Mouse (Mus musculus) brown adipose tissue, adult 24 weeks (tissue): ENCODE results near the gene Pif1. TPM values are rescaled to one million over a fixed set of nuclear protein-coding genes. Genes with fewer than 3 reads are reported as not detected.
A peak's percentile ranks its signal among the peaks of the same experiment; 100 is the strongest.

Source experiments
- H3K27ac ChIP-seq: fragments of 200-500 bp; replicated peaks from 2 replicates; pipeline ENCODE4 v1.5.1; 2012; ENCODE audit warnings: low read depth, mild to moderate bottlenecking, low read length
- H3K4me1 ChIP-seq: fragments of 200-500 bp; 2 replicates; pipeline ENCODE4 v1.6.1; 2012; ENCODE audit warnings: low read length, mixed read lengths; ENCODE audit not compliant: control insufficient read depth, insufficient read depth, insufficient read length
- H3K4me3 ChIP-seq: fragments of 200-500 bp; 2 replicates; pipeline ENCODE4 v1.5.1; 2012; ENCODE audit warnings: low read depth, mild to moderate bottlenecking, low read length, moderate library complexity; ENCODE audit not compliant: insufficient read depth
- polyA plus RNA-seq: library from polyadenylated mRNA; stranded (reverse); fragments of >200 nt; gene quantifications from 2 replicates; pipeline ENCODE4 v1.2.4, GENCODE M21; 2012; ENCODE audit not compliant: missing spikeins, insufficient read depth, insufficient read length

Pif1 gene
- polyA plus RNA-seq, 1 experiment, result not detected

DNA sequence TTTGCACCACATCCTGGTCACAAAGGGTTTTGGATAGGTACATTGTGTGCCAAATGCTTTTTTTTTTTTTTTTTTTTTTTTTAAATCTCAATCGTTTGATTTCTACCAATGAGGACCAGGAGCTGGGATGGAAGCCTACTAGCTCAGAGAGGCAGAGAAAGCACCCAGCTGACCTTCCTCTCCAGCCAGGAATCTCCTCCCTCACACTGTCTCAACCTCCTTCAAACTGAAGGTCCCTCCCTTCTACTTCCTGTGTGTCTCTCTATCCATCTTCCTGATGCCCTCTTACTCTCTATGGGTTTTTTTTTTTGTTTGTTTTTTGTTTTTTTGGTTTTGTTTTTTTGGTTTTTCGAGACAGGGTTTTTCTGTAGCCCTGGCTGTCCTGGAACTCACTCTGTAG is 14.0 kb downstream of the Pif1 start:
- Histone ChIP-seq H3K27ac (no peak overlapping the region), H3K4me3 (no peak overlapping the region), H3K4me1 (no peaks in the 10 kb centered on the region)

DNA sequence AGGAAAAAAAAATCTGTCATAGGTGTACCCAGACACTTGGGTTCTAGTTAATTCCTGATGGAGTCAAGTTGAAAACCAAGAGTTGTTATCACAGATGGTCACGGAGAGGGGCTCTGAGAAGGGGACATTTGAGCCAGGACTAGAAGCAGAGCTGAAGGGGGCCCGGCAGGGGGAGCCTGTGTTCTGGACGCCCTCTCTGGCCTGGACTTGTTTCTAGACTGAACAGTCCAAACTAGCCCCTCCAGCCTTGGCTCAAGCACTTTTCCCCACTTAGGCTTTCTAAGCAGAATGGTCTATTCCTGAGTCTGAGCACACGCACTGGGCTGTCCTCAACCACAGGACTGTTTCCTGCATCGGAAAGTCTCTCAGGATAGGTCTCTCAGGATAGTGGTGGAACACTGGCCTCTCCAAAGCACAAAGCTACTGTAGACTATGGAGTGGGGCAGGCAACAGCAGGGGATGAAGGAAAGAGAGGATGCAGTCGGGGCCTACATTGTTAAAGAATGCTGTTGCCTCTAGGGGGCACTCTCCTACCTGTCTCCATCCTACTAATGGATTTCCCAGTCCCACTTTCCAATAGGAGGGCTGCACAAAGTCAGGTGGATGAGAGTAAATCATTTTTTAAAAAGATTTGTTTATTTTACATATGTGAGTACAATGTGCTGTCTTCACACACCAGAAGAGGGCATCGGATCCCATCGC is 16.6 kb downstream of the Pif1 start:
- Histone ChIP-seq H3K4me3 (no peak overlapping the region), H3K27ac (no peak overlapping the region), H3K4me1 (no peaks in the 10 kb centered on the region)

DNA sequence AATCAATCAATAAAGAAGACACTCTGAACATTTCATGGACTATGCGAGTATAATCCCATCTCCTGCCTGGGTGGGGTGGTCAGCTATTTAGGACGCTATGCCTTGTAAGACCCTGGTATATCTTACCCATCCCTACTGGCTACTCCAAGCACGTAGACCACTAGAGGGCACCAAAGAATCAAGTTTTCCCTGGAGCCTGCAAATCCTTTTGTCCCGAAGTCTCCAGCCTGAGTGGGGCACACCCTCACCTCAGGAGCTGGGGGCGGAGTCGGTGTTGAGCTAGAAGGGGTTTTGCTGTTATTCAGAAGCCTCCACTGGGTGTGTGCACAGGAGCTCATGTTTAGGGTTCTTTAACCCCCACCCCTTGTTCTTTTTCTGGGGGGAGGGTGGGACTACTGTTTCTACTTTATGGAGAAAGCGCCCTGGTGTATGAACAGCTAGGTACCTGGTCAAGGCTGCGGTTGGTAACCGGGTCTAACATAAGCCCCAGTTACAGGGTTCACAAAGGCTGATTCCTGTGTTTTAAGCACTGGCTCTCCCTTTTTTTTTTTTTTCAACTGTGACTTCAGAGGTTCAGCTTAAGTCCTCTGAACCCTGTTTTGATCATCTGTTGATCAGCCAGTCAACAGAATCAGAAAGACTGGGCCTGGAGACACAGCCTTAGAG is 18.6 kb downstream of the Pif1 start:
- Histone ChIP-seq H3K4me3 (no peak overlapping the region), H3K27ac (no peak overlapping the region), H3K4me1 (no peaks in the 10 kb centered on the region)

DNA sequence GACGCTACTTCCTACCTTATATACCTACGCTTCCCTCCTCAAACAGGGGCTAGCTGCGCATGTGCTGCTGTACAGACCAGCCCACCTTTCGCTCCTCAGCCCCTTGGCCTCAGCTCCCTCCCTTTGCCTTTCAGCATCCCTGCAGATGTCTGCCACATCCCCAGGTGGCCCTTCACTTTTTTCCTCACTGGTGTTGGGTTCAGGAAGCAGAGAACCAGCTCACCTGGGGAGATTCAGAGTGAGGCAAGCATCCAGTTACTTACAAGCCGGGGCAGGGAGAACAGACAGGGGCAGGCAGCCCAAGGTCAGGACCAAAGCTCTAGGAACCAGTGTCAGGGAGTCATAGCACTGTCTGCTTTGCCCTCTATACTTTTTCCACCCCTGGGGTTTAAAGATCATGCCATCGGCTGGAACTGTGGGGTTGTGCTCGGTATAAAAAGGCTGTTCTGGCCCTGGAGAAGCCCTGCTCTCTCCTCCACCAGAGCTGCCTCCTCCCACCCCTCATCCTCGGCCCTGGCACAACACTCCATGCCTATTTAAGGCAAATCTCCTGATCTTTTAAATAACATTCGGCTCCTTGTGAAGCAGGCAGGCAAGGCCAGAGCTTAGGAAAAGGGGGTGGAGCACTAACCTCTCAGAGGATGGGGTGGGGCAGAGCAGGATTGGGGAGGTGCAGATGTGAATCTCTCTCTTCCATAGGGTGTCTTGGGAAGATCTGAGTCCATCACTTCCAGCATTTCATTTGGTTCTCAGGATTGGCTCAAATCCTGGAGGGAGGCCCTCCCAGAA is 19.6 kb downstream of the Pif1 start:
- H3K4me1 ChIP-seq, result no peaks in the 10 kb centered on the region
- H3K4me3 ChIP-seq, result no peak overlapping the region
- no peak overlapping the region for H3K27ac ChIP-seq

DNA sequence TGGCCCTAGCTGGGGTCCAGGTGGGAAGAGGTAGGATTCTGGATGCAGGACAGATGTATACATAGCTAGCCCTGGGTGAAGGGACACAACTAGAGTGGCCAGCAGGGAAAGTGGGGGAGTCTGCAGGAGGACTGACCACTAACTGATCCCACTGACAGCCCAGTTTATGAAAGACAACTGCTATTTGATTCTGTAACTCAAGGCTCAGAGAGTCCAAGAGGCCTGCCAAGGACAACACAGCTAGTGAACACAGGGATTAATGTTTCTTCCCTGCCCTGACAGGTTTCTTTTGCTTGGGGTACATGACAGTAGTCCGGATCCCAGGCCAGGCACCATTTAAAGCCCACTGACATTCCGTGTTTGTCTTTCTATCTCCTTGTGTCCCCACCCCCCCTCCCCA is 20.2 kb downstream of the Pif1 start:
- Histone ChIP-seq H3K27ac (no peak overlapping the region), H3K4me3 (no peak overlapping the region), H3K4me1 (no peaks in the 10 kb centered on the region)

DNA sequence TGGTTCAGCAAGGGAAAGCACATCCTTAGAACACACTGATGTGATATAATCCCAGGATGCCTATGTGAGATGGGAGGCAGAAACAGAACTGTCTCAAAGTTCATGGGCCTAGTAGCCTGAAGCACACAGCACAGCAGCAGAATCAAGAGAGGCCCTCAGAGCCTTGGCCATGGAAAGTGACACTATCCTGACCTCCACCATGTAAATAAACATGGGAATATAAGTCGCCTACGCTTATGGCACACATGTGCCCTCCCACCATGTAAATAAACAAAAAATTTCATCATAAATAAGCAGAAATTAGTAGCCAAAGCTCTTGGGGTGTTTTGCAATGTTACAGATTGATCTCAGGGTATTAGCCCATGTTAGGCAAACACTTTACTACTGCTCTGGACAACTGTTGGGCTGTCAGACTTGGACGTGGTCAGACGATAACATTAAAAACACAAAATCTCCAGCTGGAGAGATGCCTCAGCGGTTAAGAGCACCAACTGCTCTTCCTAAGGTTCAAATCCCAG is 25.1 kb downstream of the Pif1 start:
- no peak overlapping the region for H3K27ac ChIP-seq

DNA sequence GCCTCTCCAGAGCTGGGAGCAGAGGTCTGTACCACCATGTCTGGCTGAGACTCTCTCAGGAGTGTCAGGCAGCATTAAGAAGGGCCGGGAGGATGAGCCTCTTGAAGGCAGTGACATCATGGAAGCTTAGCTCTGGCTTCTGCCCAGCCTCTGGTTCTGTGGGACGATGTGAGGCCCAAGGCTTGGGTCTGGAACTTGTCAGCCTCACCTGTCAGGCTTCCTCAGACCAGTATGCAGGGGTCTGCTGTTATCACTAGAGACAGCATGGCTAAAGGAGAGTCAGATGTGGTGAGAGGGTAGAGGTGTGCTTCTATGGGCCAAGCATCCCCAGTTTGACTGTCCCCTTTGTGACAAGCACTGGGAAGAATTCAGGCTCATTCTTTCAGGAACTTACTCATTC is 26.1 kb downstream of the Pif1 start:
- Histone ChIP-seq H3K4me1 (no peaks in the 10 kb centered on the region), H3K4me3 (no peak overlapping the region), H3K27ac (no peak overlapping the region)

More for the DNA sequence above, 25.1 kb downstream of the Pif1 start:
- Histone ChIP-seq H3K4me3 (no peak overlapping the region), H3K4me1 (no peaks in the 10 kb centered on the region)

DNA sequence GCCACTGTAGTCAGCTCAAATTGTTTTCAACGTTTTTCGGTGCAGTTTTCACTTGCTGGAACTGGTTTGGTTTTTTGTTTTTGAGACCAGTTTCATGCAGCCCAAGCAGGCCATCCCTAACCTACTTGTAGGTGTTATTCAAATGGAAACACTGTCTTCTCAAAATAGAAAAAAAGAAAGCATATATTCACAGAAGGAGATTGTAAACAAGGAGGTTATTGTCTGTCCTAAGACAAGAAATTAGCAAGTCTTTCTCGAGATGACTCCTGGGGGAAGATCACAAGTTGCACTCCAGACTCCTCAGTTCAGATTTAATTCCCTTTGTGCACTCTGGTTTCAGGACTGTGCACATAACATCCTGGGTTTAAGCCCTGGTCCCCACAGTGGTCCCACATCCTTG is 32.4 kb downstream of the Pif1 start:
- no peaks in the 10 kb centered on the region for H3K4me1 ChIP-seq
- no peak overlapping the region for H3K27ac ChIP-seq
- no peak overlapping the region for H3K4me3 ChIP-seq

DNA sequence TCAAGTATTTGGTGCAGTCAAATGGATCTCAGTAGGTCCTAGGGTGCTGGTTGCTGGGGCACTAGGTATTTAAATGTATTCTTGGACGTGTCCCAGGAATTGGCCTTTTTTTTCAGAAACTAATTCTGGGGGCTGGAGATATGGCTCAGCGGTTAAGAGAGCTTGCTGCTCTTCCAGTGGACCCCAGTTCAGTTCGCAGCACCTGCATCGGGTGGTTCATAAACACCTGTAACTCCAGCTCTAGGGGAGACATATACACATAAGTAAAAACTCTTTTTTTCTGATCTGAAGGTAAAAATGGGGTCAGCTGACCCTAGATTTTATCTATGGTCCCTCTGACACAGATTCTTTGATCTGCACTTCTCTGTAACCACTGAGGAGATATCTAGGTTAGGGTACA is 34.2 kb downstream of the Pif1 start:
- Histone ChIP-seq H3K4me1 (no peaks in the 10 kb centered on the region), H3K27ac (no peak overlapping the region), H3K4me3 (no peak overlapping the region)

DNA sequence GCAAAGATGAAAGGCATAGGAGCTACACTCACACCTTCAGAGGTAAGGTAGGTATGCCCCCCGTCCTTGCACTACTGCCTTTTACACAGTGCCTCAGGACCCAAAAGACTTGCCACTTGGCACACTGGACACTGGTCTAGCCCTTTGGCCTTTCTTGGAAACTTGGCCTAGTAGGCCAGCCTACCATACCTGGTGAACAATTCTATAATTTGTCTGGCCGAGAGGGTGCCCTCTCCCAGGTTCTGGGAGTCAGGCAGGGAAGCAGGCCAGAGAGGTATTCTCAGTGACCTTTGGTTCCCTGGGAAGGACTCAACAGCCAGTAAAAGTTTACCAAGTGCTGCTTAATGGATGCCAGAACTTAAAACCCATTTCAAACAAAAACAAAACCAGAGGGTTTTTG is 34.7 kb downstream of the Pif1 start:
- H3K27ac ChIP-seq, result no peak overlapping the region
- no peak overlapping the region for H3K4me3 ChIP-seq
- H3K4me1 ChIP-seq, result no peaks in the 10 kb centered on the region

DNA sequence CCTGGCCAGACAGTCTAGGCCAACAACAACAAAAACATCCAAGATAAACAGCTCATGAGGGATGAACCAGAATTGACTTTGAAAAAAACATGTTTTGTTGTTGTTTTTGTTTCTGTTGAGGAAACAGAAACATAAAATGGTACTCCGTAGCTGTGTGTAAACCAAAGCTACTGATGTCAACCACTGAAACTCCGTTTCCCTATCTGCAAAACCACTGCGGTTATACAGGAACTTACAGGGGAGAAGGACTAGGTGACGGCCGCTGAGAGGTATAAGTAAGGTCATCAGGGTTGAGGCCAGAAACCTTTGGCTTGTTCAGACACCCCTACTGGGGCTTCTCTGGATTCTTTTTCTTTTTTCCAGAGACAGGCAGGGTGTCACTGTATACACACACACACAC is 35.9 kb downstream of the Pif1 start:
- H3K4me1 ChIP-seq, result no peaks in the 10 kb centered on the region
- H3K4me3 ChIP-seq, result no peak overlapping the region
- no peak overlapping the region for H3K27ac ChIP-seq

DNA sequence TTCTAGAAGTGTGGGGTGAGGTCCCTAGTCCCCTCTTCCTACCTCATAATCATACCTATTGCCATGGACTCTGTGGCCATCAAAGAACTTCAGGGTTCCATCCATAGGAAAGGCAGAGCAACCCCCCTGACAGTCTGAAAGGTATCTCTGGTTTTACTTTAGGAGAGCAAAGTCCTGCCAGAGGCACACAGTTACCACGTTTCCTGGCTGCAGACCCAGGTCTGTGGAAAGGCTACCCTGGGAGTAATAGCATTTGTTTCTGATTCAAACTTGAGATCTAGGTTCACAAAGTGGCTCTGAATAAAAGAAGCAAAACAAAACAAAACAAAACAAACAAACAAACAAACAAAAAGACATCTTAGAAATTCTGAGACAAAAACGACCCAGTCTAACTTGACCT is 37.3 kb downstream of the Pif1 start:
- no peak overlapping the region for H3K27ac ChIP-seq

DNA sequence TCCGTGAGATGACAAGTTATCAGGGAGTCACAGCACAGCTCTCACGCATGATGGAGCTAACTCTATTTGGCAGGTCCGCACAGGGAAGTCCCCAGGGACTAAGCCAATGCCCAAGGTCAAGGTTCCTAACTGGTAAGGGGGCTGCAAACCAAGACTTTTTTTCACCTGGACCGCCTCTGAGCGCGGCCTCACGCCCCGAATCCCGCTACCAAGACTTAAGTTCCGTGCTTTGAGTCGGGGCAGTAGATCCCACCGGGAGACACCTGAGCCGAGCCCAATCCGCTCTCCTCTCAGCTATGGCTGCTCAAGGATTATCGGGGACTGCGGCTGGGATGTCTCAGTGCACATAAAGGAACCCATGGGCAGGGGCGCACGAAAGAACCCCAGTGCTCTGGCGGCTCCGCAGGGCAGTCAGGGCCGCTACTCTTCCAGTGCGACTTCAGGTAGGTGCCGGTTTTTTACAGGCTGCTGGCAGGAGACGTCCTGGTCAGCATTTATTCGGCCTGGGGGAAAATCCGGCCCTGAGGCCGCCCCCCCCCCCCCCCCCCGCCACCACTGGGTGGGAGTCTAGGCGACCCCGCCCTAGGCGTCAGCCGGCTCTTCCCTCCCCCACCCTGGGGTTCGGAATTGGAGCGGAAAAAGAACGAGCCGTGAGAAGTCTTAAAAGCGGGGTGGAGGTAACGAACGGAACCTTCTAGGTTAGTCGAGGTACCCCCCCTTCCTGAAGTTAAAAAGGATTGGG is 42.2 kb downstream of the Pif1 start, which contains the start of gene Rbpms2:
Rbpms2 (plus strand) TSS at position 624 of the 742 bp plus-strand sequence.
- H3K4me3 ChIP-seq, result peak within 1 kb of the TSS; percentile 85
- H3K27ac ChIP-seq, result peak within 1 kb of the TSS; percentile 95
- H3K4me1 ChIP-seq, result 0 out of 2 replicates have a peak, but pooled peaks cover 2% of the 10 kb centered on the region

More for the DNA sequence above, 37.3 kb downstream of the Pif1 start:
- H3K4me3 ChIP-seq, result no peak overlapping the region
- no peaks in the 10 kb centered on the region for H3K4me1 ChIP-seq

DNA sequence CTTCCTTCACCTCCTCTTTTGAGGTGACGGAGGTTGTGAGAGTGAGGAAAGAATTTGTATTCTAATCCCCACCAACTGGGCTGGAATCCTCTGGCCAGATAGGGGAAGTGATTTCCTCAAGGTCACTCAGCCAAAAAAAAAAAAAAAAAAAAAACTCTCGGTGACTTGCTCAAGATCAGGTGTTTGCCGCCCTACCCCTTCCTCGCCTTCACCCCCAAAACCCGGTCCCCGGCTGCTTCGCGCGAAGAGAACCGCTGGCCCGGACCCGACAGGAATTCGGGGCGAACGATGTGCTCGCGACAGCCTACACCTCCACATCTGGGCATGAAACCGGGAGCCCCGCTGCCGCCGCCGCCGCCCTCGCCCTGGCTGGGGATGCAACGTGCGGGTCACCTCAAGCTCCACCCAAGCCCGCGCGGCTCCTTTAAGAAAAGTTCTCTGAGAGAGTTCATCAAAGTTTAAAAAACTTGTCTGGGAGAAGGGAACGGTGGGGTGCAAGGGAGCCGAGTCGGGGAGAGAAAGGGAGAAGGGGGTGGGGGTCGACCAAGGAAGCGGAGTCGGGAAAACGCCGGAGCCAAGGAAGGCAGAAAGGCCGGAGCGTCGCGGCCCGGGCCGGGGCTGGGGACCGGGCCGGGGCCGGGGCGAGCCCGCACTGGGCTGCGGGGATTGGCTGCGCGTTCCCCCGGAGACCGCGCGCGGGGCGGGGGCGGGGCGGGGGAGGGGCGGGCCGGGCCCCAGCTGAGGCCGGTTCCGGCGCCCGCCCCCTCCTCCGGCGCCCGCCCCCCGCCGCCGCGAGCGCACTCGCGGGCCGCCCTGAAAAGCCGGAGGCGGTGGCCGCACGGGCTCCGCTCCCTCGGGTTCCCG is 43.0 kb downstream of the Pif1 start:
- H3K4me1 ChIP-seq, result 0 out of 2 replicates have a peak, but pooled peaks cover 2% of the 10 kb centered on the region
- peak overlapping the region; percentile 85 for H3K4me3 ChIP-seq
- peak overlapping the region; percentile 95 for H3K27ac ChIP-seq
